Mouse (Mus musculus) embryonic fibroblast, embryonic 13.5 days (primary cell): ENCODE data around the gene Phf24. TPM values are rescaled to one million over a fixed set of nuclear protein-coding genes. Genes with fewer than 3 reads are reported as not detected.

ENCODE experiments used
- H3K27ac ChIP-seq: 2 replicates; pipeline ENCODE4 v1.5.1; 2012; ENCODE audit warnings: low read length, control low read depth, inconsistent platforms; ENCODE audit not compliant: insufficient read depth
- H3K4me1 ChIP-seq: 2 replicates; pipeline ENCODE4 v1.6.1; 2011; ENCODE audit warnings: low read length; ENCODE audit not compliant: control insufficient read depth, insufficient read depth
- H3K4me3 ChIP-seq: 2 replicates; pipeline ENCODE4 v1.5.1; 2011; ENCODE audit warnings: mild to moderate bottlenecking, control low read depth, low read length; ENCODE audit not compliant: insufficient read depth
- CTCF ChIP-seq: IDR thresholded peaks from 2 replicates; pipeline ENCODE4 v1.5.1; 2011; ENCODE audit warnings: mild to moderate bottlenecking, control low read depth, low read length, moderate library complexity, borderline replicate concordance; ENCODE audit not compliant: insufficient read depth
- POLR2A ChIP-seq: IDR thresholded peaks from 2 replicates; pipeline ENCODE4 v1.6.1; 2011; ENCODE audit warnings: low read depth, mild to moderate bottlenecking, control low read depth, low read length, moderate library complexity
- polyA plus RNA-seq: library from polyadenylated mRNA; stranded (reverse); fragments of >200 nt; gene quantifications from 2 replicates; pipeline ENCODE4 v1.2.4, GENCODE M21; 2011; ENCODE audit warnings: low read depth; ENCODE audit not compliant: missing spikeins, insufficient read length

The Phf24 gene
- polyA plus RNA-seq, 1 experiment = not detected

GRCm38 (mm10) chr4:42955200-42955599 is 38.7 kb downstream of the Phf24 start:
- H3K27ac ChIP-seq = no peak overlapping the region
- H3K4me1 ChIP-seq = peaks cover 17% of the 10 kb centered on the region
- TF ChIP-seq CTCF (no peak), POLR2A (no peak)
- H3K4me3 ChIP-seq = no peak overlapping the region

- no peak overlapping the region for H3K4me3 ChIP-seq
- no peak for TF ChIP-seq CTCF
- no peak for TF ChIP-seq POLR2A
- peaks cover 11% of the 10 kb centered on the region for H3K4me1 ChIP-seq
- no peak overlapping the region for H3K27ac ChIP-seq
Measured at GRCm38 (mm10) chr4:42956581-42956980, 40.1 kb downstream of the Phf24 start.

GRCm38 (mm10) chr4:42957306-42957705 is 40.8 kb downstream of the Phf24 start:
- Histone ChIP-seq H3K27ac (no peak overlapping the region), H3K4me1 (peaks cover 5% of the 10 kb centered on the region; the same call in 1 of the 2 replicates), H3K4me3 (no peak overlapping the region)
- TF ChIP-seq POLR2A (no peak), CTCF (no peak)

- Histone ChIP-seq H3K4me1 (peaks cover 4% of the 10 kb centered on the region; the same call in 1 of the 2 replicates), H3K4me3 (no peak overlapping the region), H3K27ac (no peak overlapping the region)
- TF ChIP-seq CTCF = no peak
- no peak for TF ChIP-seq POLR2A
Measured at GRCm38 (mm10) chr4:42957979-42958378, 41.5 kb downstream of the Phf24 start.

- Histone ChIP-seq H3K27ac (no peak overlapping the region), H3K4me3 (no peak overlapping the region), H3K4me1 (peaks cover under 1% of the 10 kb centered on the region; the same call in 1 of the 2 replicates)
- TF ChIP-seq CTCF (no peak), POLR2A (no peak)
Measured at GRCm38 (mm10) chr4:42958942-42959341, 42.5 kb downstream of the Phf24 start.

DNA sequence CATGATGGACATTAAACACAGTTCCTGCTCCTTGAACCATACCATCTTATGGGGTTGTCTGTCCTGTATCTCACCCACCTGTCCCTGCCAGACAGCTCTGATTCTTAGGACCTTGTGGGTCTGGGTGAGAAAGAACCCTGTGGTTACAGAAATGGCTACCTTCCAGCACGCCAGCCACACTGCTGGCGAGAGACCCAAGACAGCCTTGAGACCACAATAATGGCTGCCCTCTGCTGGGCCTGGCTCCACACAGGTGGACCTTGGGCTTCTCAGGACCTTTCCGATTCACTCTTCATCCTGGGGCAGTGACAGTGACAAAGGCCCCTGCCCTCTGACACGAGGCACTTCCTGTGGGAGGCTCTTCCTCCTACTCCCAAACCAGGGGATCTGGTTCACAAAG is 42.9 kb downstream of the Phf24 start:
- H3K4me1 ChIP-seq = no peaks in the 10 kb centered on the region
- H3K27ac ChIP-seq = no peak overlapping the region

GRCm38 (mm10) chr4:42961592-42961991 is 45.1 kb downstream of the Phf24 start:
- TF ChIP-seq POLR2A (no peak), CTCF (peak; percentile 69; the same call in 1 of the 2 replicates)
- H3K4me1 ChIP-seq = no peaks in the 10 kb centered on the region
- no peak overlapping the region for H3K4me3 ChIP-seq
- no peak overlapping the region for H3K27ac ChIP-seq

More for the DNA sequence above, 42.9 kb downstream of the Phf24 start:
- 0 out of 2 replicates have a peak, but pooled peaks have one; percentile 26 for TF ChIP-seq POLR2A
- TF ChIP-seq CTCF = no peak
- no peak overlapping the region for H3K4me3 ChIP-seq

- TF ChIP-seq POLR2A (no peak), CTCF (no peak)
- Histone ChIP-seq H3K27ac (no peak overlapping the region), H3K4me3 (no peak overlapping the region), H3K4me1 (no peaks in the 10 kb centered on the region)
Measured at GRCm38 (mm10) chr4:42963480-42963879, 47.0 kb downstream of the Phf24 start.

DNA sequence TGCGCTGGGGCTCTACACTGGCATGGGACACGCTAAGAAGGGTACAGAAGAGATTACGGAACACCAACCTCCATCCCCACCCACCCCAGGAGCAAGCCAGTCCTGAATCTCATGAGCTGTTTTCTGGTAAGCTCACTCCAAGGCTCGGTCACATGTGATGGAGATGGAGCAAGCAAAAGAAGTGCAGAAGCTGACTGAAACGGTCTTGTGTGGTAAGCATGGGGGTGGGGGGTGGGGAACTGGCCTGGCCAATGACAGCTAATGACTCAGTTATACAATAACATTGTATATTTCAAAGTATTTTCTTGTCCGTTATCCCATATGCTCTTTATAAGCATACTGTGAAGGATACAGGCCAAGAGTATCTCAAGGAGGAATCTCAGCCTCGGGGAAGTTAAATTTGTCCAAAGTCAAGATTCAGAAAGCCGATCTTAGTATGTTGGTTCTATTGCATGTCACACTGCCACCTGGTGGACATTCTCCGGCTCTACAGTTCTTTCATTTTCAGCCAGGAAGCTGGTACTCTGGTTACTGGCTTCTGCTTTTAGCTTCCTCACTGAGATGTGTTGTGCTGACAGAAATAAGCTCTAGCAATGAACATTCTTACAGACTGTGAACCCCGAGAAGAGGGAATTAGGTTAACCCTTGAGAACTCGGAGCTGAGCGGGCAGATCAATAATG is 48.7 kb downstream of the Phf24 start:
- Histone ChIP-seq H3K4me3 (no peak overlapping the region), H3K4me1 (no peaks in the 10 kb centered on the region), H3K27ac (no peak overlapping the region)
- TF ChIP-seq CTCF (no peak), POLR2A (no peak)

DNA sequence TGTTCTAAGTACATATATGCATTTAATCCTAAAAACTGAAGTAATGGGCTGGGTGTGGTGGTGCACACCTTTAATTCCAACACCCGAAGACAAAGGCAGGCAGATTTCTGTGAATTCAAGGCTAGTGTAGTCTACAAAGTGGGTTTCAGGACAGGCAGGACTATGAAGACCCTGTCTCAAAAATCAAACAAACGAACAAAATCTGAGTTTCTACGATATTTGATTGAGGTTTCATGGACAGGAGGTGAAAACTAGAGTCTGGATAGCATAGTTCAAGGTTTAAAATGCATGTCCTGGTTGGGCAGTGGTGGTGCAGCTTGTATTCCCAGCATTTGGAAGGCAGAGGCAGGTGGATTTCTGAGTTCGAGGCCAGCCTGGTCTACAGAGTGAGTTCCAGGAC is 52.8 kb downstream of the Phf24 start, which contains the start of gene 1700022I11Rik:
1700022I11Rik (plus strand) TSS at position 301 of the 400 bp plus-strand sequence.
- Histone ChIP-seq H3K4me1 (no peaks in the 10 kb centered on the region), H3K4me3 (no peak within 1 kb of the TSS), H3K27ac (no peak within 1 kb of the TSS)
- TF ChIP-seq POLR2A (no peak), CTCF (no peak)

DNA sequence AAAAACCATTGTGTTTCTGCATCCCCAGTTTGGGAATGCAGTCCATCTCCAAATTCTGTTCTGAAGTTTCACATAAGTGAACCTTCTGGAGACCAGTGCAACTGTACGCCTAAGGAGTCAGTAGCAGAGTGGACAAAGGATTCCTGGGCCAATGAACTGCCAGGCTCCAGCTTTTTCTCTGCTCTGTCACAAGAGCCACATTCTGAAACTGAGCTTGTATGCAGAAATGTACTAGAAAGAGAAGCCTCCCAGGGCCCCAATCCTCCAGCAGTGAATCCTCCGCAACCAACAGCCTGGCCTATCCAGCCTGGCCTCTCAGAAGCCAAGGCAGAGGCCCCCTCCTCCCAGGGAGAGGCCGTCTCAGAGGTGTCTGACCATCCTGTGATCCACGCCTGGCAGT is 56.5 kb downstream of the Phf24 start:
- no peak overlapping the region for H3K4me3 ChIP-seq
- H3K27ac ChIP-seq = no peak overlapping the region
- no peak for TF ChIP-seq POLR2A
- no peak for TF ChIP-seq CTCF
- no peaks in the 10 kb centered on the region for H3K4me1 ChIP-seq
